Mouse (Mus musculus): ENCODE measurements around the gene Pdcd6. TPM values are rescaled to one million over a fixed set of nuclear protein-coding genes. Genes with fewer than 3 reads are reported as not detected.

The Pdcd6 gene
- polyA plus RNA-seq, 1 experiment, result 45.3 TPM

GRCm38 (mm10) chr13:74259460-74260230 lies 57.7 kb downstream of the Pdcd6 start:
- WGBS, result 8% methylated on average over 35 of the region's 35 CpGs
- TF ChIP-seq POLR2A (IDR thresholded peaks at IDR 0.05; ENCODE audit: borderline replicate concordance, control insufficient read depth, low read depth, low read length), result no peak; the same call in 1 of the 2 replicates
- peak overlapping the region; percentile 47 for H3K4me3 ChIP-seq (replicated peaks; ENCODE audit: control insufficient read depth, low read depth, low read length)
- H3K27ac ChIP-seq (ENCODE audit: control insufficient read depth, insufficient read depth, low read depth, low read length, poor library complexity), result peak overlapping the region; percentile 83
- H3K4me1 ChIP-seq (ENCODE audit: control insufficient read depth, insufficient read depth, low read length), result no peaks in the 10 kb centered on the region; the same call in 1 of the 2 replicates

Other genes starting within 250 kb of the Pdcd6 start
- gene Slc9a3, start 196.1 kb downstream of the Pdcd6 start, polyA plus RNA-seq (2011; ENCODE audit: insufficient read depth, insufficient read length, low replicate concordance, missing spikeins), result not detected in 2 replicates
- 40.2 and 44.8 TPM in 2 replicates for gene Exoc3, start 108.8 kb downstream of the Pdcd6 start, polyA plus RNA-seq (2011; ENCODE audit: insufficient read depth, insufficient read length, low replicate concordance, missing spikeins)
- not detected in 2 replicates for gene Ahrr, start 25.2 kb downstream of the Pdcd6 start, polyA plus RNA-seq (2011; ENCODE audit: insufficient read depth, insufficient read length, low replicate concordance, missing spikeins)
- gene Sdha, start 32.7 kb upstream of the Pdcd6 start, polyA plus RNA-seq (2011; ENCODE audit: insufficient read depth, insufficient read length, low replicate concordance, missing spikeins), result 76.4 and 85.4 TPM in 2 replicates
- gene Ccdc127, start 32.7 kb upstream of the Pdcd6 start, polyA plus RNA-seq (2011; ENCODE audit: insufficient read depth, insufficient read length, low replicate concordance, missing spikeins), result 11.6 and 22.1 TPM in 2 replicates
- gene Lrrc14b, start 46.4 kb upstream of the Pdcd6 start, polyA plus RNA-seq (2011; ENCODE audit: insufficient read depth, insufficient read length, low replicate concordance, missing spikeins), result 0.36 TPM in 1 of 2 replicates, not detected in the other
- gene Zfp72, start 73.3 kb upstream of the Pdcd6 start, polyA plus RNA-seq (2011; ENCODE audit: insufficient read depth, insufficient read length, low replicate concordance, missing spikeins), result 0.40 and 0.72 TPM in 2 replicates
- 295 and 726 TPM in 2 replicates for gene Ftl1-ps1, start 82.1 kb upstream of the Pdcd6 start, polyA plus RNA-seq (2011; ENCODE audit: insufficient read depth, insufficient read length, low replicate concordance, missing spikeins)
- gene Zfp825, start 176.4 kb upstream of the Pdcd6 start, polyA plus RNA-seq (2011; ENCODE audit: insufficient read depth, insufficient read length, low replicate concordance, missing spikeins), result 9.6 and 14.5 TPM in 2 replicates